Mouse (Mus musculus): ENCODE measurements around the gene Kcnn3.

Kcnn3 gene

DNA sequence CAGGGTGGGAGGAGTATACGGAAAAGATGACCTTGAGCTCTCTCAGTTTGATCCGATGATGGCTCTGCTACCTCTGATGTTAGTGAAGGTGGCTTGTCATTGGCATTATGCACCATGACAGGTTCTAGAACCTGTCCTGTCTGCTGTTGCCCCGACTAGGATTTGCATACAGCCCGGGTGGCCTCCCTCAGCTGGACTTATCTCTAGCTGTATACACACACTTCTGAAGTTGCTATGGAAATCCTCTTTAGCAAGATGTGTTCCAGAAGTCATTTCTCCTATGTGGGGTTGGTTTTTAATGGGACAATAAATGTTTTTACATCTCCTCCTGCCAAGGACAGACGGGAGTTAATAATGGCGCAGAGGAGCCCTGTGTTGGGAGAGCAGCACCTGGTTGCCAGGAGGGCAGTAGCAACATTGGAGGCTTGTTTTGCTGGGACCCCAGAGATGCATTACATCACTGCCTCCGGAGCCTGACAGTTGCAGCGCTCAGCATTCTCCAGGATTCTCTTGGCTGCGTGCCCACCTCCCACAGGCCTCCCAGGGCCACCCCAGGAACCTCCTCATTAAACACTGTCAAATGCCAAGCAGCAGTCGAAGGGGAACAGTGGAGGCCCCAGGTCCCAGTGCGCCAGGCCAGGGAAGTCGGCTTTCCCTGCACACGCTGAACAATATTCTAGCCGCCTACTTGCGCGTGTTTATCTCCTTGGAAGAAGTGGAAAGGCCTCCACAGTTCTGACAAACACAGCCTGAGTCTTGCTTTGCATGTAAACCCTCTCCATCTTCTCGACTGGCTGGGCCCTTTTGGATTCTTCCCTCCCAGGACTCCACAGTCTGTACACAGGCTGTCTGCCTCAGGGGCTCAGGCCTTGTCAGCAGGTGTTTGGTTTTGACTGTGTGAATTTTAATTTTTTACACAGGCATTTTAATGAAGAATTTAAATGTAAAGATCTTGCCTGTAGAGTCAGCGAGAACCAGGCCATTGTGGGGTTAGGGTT, 93.9 kb downstream of the Kcnn3 start:
- no peak for DNase-seq (ENCODE audit: low read depth)

GRCm38 (mm10) chr3:89616861-89617260, 96.9 kb downstream of the Kcnn3 start:
- no peak for DNase-seq (ENCODE audit: low read depth)

- DNase-seq (ENCODE audit: low read depth): no peak
Measured at GRCm38 (mm10) chr3:89617360-89617759, 97.4 kb downstream of the Kcnn3 start.

DNA sequence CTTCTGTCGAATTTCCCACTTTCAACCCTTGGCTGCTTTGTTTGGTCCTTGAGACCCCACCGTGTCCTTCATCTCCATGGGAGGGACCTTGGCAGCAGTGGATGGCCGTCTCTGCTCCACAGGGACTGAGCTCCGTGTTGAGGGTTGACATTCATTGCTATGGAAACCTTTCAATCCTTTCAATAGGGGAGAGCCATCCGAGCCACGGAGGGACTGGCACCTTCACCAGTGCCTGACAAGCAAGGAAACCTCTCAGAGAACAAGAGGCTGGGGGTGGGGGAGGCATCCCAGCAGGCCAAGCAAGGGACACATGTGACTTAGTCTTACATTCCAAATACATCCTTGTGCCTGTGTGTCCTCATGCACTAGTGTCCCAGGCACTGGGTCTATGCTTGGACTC, 102.9 kb downstream of the Kcnn3 start:
- DNase-seq (ENCODE audit: low read depth): no peak

DNA sequence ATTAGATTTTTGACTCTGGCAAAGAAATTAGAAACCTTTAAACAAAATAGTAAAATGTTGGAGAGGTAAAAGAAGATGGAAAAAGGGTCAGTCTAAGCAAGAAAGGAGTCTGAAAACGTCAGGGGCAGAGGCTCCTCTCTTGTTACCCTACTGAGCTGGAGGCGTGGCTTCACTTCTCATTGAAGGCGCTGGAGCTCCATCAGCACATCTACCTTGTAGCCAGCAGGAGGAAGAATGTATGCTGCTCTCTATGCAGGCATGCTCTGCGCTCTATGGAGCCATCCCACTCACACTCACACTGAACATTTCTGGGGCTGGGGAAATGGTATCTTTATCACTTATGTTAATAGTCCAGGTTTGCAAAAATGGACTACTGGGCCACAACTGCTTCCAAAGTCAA, 103.6 kb downstream of the Kcnn3 start:
- no peak for DNase-seq (ENCODE audit: low read depth)

- no peak for DNase-seq (ENCODE audit: low read depth)
Measured at GRCm38 (mm10) chr3:89624001-89624400, 104.0 kb downstream of the Kcnn3 start.

DNA sequence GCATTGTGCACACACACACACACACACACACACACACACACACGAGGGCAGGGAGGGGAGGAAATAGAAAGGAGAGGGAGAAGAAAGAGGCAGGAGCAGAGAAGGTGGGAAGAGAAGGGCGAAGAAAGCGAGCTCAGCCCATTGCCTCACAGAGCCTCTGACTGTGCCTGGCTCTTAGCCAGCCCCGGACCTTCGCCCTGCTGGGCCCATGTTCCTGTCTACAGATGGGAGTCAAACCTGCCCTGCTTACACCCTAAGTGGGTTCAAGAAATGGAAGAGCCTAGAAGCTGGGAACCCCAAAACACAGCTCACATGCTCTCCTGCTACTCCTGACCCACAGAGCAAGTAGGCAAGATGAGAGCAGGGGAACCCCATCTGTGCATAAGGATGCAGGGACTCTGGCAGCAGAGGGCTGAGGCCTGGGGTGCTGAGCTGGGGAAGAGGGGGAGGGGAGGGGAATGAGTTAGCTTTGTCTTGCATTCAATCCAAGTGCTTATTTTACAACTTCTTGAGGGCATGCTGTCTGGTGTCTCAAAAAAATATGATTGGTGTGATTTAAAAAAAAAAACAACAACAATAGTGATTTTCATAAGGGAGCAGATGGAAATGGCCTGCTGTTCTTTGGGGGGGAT, 105.0 kb downstream of the Kcnn3 start:
- no peak for DNase-seq (ENCODE audit: low read depth)

DNA sequence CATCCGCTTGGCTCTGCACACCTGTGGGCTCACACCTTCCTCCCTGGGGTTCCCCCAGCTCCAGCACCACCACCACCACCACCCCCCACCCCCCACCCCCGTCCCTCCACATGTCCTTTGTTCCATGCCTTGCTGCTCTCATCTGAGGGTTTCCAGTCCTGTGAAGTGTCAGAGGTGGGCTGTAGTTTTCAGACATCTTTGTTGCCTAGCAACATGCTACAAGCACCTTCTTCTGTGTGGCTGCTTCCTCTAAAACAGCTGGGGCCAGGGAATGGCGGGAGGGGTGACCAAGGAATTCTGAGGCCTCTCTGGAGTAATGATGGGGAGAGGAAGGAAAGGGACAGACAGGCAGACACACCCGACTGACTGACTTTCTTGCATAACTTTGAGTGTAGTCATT, 106.6 kb downstream of the Kcnn3 start:
- no peak for DNase-seq (ENCODE audit: low read depth)

- DNase-seq (ENCODE audit: low read depth): no peak
Measured at GRCm38 (mm10) chr3:89629811-89630210, 109.8 kb downstream of the Kcnn3 start.

DNA sequence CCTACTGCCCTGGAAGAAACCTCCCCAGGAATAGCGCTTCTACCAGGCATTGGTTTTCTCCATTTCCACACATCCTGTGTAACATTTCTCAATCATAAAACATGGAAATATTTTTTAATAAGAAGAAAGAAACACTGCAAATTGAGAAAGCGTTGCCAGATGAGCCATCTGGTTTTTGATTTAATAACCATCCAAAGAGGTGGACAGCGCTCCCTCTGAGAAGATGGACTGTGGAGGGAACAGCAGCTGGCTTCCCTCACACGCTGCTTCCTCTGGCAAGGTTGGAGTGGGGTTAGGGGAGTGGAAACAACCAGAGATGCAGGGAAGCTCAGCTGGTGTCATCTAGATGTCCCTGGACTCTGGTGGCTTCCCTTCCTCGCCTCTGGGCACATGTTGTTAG, 111.8 kb downstream of the Kcnn3 start:
- DNase-seq (ENCODE audit: low read depth): no peak

DNA sequence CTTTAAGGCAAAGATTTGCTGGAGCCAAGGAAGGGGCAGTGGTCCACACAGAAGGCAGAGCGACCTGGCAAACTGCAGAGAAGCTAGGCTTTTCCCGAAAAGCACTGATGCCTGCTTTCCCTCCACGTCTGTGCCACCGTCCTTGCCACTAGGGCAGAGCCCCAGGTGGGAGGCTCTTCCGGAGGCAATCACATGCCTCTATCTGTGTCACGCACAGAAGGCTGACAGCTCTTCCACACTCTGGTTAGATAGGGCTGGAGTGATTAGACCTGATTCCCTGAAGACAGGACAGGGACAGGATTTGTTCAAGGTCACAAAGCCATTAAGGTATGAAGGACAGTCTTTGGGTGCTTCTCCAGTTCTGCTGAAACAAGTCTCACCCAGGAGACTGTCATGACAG, 113.6 kb downstream of the Kcnn3 start:
- no peak for DNase-seq (ENCODE audit: low read depth)

DNA sequence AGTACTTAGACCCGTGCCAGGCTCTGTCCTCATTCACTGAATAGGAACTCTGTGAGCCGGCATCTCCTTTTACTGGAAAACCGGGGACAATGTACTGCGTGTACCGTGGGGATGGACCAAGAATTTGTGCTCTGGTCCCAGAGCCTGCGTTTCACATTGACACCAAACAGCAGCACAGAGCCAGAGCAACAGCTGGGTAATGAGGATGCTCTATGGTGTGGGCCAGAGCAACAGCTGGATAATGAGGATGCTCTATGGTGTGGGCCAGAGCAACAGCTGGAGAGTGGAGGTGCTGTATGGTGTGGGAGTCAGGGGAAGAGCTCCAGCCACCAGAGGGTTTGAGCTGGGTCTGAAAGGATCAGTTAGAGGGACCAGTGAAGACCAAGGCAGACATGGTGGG, 114.0 kb downstream of the Kcnn3 start:
- DNase-seq (ENCODE audit: low read depth): no peak

DNA sequence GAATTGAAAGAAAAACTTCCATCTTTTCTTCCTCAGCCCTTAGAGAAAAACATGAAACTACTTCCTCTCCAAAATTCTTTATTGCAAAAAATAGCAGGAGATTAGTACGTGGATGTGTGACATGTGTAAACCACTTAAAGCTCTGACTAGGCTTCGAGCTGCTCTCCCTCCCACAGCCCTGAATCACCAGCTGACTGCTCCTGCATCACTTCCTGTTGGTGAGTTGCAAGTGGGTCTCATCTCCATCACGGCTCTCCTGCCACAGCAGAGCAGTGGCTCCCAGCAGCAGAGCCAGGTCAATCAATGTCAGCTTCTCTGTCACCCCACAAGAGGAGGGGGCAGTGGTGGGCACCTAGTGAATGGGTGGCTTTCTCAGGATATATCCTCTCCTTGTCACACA, 120.8 kb downstream of the Kcnn3 start:
- no peak for DNase-seq (ENCODE audit: low read depth)

GRCm38 (mm10) chr3:89643391-89643790, 123.4 kb downstream of the Kcnn3 start:
- no peak for DNase-seq (ENCODE audit: low read depth)

GRCm38 (mm10) chr3:89646813-89647255, 126.9 kb downstream of the Kcnn3 start:
- peak; percentile 25 for DNase-seq (ENCODE audit: low read depth)

DNA sequence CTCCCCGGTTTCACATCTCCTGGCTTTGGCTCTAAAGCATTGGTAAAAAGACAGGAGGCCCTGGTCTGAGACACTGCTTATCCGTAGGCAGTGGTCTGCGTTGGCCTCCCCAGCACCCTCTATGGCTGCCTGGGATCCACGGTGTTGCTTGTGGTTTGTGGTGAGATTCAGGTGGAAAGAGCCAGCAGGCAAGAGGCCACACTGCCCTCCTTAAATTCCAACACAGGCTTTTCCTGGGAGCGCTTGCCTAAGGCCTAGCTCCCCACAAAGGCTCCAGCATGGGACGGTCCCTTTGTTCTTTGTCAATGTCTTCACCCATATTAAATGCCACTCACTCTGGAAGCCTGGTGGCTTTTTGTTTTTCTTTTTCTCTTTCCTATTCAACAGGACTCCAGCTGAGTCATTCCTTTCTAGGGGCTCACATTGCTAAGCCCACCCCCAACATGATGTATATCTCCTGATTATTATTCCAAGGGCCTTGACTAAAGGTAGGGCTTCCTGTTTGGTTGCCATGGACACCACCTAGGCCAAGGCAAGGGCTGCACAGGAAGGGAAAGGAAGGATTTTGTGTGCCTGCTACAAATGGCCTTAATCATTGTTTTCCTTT, 127.4 kb downstream of the Kcnn3 start:
- DNase-seq (ENCODE audit: low read depth): peak; percentile 34

DNA sequence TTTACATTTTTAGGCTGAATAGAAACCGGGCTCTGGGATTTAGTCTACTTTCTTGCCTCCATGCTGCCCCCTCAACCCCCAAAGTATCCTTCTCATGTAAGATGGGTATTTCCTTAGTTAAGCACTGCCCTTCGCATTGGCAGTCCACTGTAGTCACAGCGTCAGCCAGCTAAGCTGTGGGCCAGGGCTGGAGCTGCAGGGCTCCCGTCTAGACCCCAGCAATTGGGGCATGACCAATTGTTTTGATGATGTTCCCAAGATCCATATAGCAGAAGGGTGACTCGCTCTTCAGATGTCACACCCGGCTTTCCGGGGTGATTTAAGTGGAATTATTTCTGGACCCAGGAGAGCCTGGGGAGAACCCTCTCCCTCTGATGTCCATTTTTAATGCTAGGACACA, 129.9 kb downstream of the Kcnn3 start:
- no peak for DNase-seq (ENCODE audit: low read depth)

DNA sequence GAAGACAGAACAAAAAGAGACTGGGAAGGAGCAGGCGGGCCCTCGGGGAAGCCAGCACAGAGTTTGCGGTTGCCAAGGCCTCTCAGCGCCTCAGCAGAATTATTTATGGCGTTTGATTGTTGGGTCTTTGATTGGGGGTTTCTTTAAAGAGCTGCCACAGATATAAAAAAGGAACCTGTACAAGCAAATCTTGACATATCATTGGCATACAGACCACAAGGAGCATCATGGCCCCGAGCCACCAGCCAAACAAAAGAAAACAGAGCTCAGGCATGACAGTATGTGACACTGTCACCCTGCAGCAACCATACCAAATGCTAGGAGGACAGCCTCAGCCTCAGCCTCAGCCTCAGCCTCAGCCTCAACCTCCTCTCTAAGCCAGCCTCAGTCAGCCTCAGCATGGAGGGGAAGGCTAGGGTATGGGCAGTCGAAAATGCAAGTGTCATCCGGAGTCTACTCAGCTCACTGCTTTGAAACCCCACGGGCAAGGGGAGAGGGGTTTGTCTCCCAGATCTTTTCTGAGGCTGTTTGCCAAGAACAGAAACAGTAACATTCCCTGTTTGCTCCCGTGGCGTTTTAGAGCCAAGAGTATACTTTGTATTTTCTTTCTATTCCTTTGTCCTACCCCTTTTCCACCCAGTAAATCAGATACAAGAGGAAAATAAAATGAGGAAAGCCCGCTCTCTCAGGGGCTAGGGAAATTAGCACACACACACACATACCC, 133.4 kb downstream of the Kcnn3 start:
- DNase-seq (ENCODE audit: low read depth): no peak

- DNase-seq (ENCODE audit: low read depth): no peak
Measured at GRCm38 (mm10) chr3:89657092-89657491, 137.1 kb downstream of the Kcnn3 start.

- no peak for DNase-seq (ENCODE audit: low read depth)
Measured at GRCm38 (mm10) chr3:89658457-89658856, 138.5 kb downstream of the Kcnn3 start.

DNA sequence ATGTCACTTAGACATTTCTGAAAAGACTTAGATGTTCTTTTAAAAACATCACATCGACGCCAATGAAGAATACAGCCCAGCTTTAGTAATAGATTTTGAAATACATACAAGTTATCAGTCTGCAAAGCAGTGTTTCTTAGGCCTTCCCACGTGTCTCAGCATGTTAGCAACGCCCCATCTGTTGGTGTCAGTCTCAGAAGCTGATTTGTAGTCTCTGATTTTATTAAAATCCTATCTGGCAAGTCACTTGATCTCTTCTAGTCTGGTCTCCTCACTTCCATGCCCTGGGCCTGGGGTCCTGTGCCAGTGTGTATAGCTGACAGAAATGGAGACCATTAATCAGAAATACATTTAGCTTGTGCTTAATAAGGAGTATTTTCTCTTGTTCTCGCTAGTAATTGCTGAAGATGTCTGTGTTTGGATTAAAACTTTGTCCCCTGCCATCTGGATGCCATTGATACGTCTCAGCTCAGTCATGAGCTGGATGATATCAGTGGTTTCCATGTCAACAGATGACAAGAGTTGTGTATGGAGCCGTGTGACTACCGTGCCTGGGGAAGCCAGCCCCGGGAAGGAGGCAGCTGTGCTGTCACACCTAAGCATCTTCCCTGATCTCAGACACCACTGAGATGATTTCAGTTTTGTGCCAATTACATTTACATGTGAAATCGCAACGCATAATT, 140.1 kb downstream of the Kcnn3 start:
- DNase-seq (ENCODE audit: low read depth): no peak

- DNase-seq (ENCODE audit: low read depth): no peak
Measured at GRCm38 (mm10) chr3:89664808-89665207, 144.8 kb downstream of the Kcnn3 start.
